14 mouse cellular contexts compared by ENCODE assay signal in genomic region chr10:86187881-86188280, GRCm38 (mm10).
"Had no signal": no experiment of that assay in that cellular context is flagged by ENCODE, and none has a peak within 500 bp of the region (broad histone marks: within the 10 kb centered on the region; RNA-seq: fewer than 3 reads in every experiment).

No protein-coding gene starts in this region.

- H3K9me3 ChIP-seq: midbrain, embryonic 10.5 days; midbrain, embryonic 12.5 days; neural tube, embryonic 12.5 days; stomach, embryonic 15.5 days had no signal

- H3K36me3 ChIP-seq: midbrain, embryonic 10.5 days; midbrain, embryonic 12.5 days; neural tube, embryonic 12.5 days; stomach, embryonic 15.5 days had no signal

- H3K4me2 ChIP-seq: lung, embryonic 14.5 days; midbrain, embryonic 12.5 days; neural tube, embryonic 12.5 days; stomach, embryonic 15.5 days had no signal

- DNase-seq: lung, adult 18-20 months; lung, embryonic 14.5 days; lung, postnatal 10 days; lung, postnatal 4 days; midbrain, embryonic 14.5 days; right cerebral cortex, postnatal 14 days; thymus, adult 2 months; thymus, postnatal 25 days; thymus, postnatal 4 days had no signal

- H3K4me1 ChIP-seq: midbrain, embryonic 12.5 days; neural tube, embryonic 12.5 days; stomach, embryonic 15.5 days had no signal

- H3K4me3 ChIP-seq: midbrain, embryonic 10.5 days; midbrain, embryonic 12.5 days; neural tube, embryonic 12.5 days; stomach, embryonic 15.5 days had no signal

- H3K27me3 ChIP-seq: midbrain, embryonic 12.5 days; neural tube, embryonic 12.5 days; stomach, embryonic 15.5 days had no signal

- H3K27ac ChIP-seq: midbrain, embryonic 10.5 days; midbrain, embryonic 12.5 days; neural tube, embryonic 12.5 days; stomach, embryonic 15.5 days; stomach, postnatal 0 days had no signal

- H3K9ac ChIP-seq: lung, embryonic 14.5 days; midbrain, embryonic 12.5 days; neural tube, embryonic 12.5 days; stomach, embryonic 15.5 days had no signal
